Mouse (Mus musculus) limb, embryonic 11.5 days (tissue): ENCODE data around the gene Mrps27. TPM values are rescaled to one million over a fixed set of nuclear protein-coding genes. Genes with fewer than 3 reads are reported as not detected.

Source experiments
- ATAC-seq: fragments of 200-750 bp; cut with Nextera tagmentation; 2 replicates; pipeline ENCODE4 v1.8.0; 2017; ENCODE audit warnings: low read depth; ENCODE audit not compliant: insufficient number of reproducible peaks, low FRiP score, low TSS enrichment
- DNase-seq: peaks from one replicate; pipeline ENCODE4 v3.0.0-alpha.2; 2015; ENCODE audit warnings: low spot score
- H3K27ac ChIP-seq: fragments of 300-500 bp; sonication (generic); replicated peaks from 2 replicates; pipeline ENCODE4 v1.5.1; 2014; ENCODE audit warnings: low read depth, mild to moderate bottlenecking, low read length
- H3K27me3 ChIP-seq: fragments of 300-500 bp; sonication (generic); 2 replicates; pipeline ENCODE4 v1.6.1; 2014; ENCODE audit warnings: mild to moderate bottlenecking, low read length, mixed read lengths; ENCODE audit not compliant: control insufficient read depth, insufficient read depth
- H3K36me3 ChIP-seq: fragments of 300-500 bp; sonication (generic); 2 replicates; pipeline ENCODE4 v1.6.1; 2014; ENCODE audit warnings: mild to moderate bottlenecking, low read length, moderate library complexity, mixed read lengths; ENCODE audit not compliant: control insufficient read depth, insufficient read depth
- H3K4me1 ChIP-seq: fragments of 300-500 bp; sonication (generic); 2 replicates; pipeline ENCODE4 v1.6.1; 2014; ENCODE audit warnings: low read length, mixed read lengths; ENCODE audit not compliant: control insufficient read depth, insufficient read depth
- H3K4me2 ChIP-seq: fragments of 300-500 bp; sonication (generic); 2 replicates; pipeline ENCODE4 v1.6.1; 2014; ENCODE audit warnings: low read depth, mild to moderate bottlenecking, moderate library complexity; ENCODE audit not compliant: severe bottlenecking
- H3K4me3 ChIP-seq: fragments of 300-500 bp; sonication (generic); 2 replicates; pipeline ENCODE4 v1.5.1; 2014; ENCODE audit warnings: low read depth, low read length
- H3K9ac ChIP-seq: fragments of 300-500 bp; sonication (generic); 2 replicates; pipeline ENCODE4 v1.6.1; 2014; ENCODE audit warnings: mild to moderate bottlenecking, low read length
- H3K9me3 ChIP-seq: fragments of 300-500 bp; sonication (generic); 2 replicates; pipeline ENCODE4 v1.6.1; 2016; ENCODE audit warnings: low read length; ENCODE audit not compliant: control insufficient read depth
- WGBS: fragments of 180-500 bp; shearing (Covaris S2); extraction: QIAGEN DNeasy Blood & Tissue Kit; methylation state at CpG from one replicate; pipeline ENCODE4 v1.1.7; 2014; 5-methylcytosine and 5-hydroxymethylcytosine counted together
- polyA plus RNA-seq: library from polyadenylated mRNA; unstranded; fragments of >200 nt; fragmentation: Nextera tagmentation; extraction: Ambion mirVana; gene quantifications from 2 replicates; pipeline ENCODE4 v1.2.1, GENCODE M21; 2014

The Mrps27 gene
- polyA plus RNA-seq, 1 experiment from 2014 or later, result 76.4 TPM

DNA sequence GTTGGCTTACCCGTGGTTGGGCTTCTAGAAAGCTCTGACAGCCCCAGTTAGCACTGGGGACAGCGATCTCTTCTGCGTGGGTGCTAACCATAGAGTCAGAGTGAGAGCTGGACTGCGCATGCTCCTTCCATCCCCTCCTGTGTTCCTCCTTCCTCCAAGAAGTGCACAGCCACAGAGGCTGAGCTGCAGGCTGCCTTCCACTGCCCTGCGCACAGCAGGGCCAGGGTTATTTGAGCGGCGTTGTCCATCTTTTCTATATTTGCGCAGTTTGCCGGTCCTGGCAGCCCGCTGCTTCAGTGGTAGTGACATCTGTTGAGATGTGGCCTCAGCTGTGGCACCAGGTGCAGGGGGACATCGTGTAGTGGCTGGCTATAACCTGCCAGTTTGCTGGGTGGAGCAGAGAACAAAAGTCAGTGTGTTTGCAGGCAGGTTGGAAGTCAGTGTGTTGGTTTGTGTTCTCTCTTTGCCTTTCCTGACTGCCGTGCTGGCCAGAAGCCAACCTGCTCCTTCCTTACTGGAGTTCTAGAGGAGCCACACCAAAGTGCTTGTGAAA is 53.6 kb downstream of the Mrps27 start:
- no peak overlapping the region for H3K27ac ChIP-seq
- H3K4me3 ChIP-seq, result no peak overlapping the region
- H3K9me3 ChIP-seq, result no peaks in the 10 kb centered on the region
- H3K27me3 ChIP-seq, result no peaks in the 10 kb centered on the region
- H3K36me3 ChIP-seq, result peaks cover 5% of the 10 kb centered on the region; the same call in 1 of the 2 replicates
- no peak overlapping the region for H3K4me2 ChIP-seq
- ATAC-seq (no peak), DNase-seq (no peak)
- H3K9ac ChIP-seq, result no peak overlapping the region
- 87% methylated on average over 12 of the region's 12 CpGs for WGBS
- H3K4me1 ChIP-seq, result 0 out of 2 replicates have a peak, but pooled peaks cover 2% of the 10 kb centered on the region

DNA sequence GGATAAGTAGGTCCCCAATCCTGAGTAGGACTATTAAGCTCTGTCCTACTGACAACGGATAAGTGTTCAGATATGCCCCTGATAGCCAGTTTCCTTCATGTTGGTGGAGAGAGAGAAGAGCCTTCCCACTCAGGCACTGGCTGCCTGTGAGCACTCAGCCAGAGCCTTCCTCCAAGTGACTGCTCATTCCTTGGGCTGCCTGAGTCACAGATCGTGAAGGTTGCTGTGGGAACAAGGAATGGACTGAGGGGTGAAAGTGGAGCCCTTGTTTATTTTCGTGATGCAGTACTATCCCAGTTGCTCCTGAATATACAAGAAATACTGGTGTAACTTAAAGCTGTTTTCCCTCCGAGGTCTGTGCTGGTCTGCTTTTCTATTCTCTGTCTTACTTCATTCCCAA is 54.8 kb downstream of the Mrps27 start:
- H3K4me1 ChIP-seq, result 0 out of 2 replicates have a peak, but pooled peaks cover 2% of the 10 kb centered on the region
- no peaks in the 10 kb centered on the region for H3K9me3 ChIP-seq
- DNase-seq (no peak), ATAC-seq (no peak)
- no peaks in the 10 kb centered on the region for H3K27me3 ChIP-seq
- H3K27ac ChIP-seq, result no peak overlapping the region
- H3K4me2 ChIP-seq, result no peak overlapping the region
- no peak overlapping the region for H3K9ac ChIP-seq
- no peak overlapping the region for H3K4me3 ChIP-seq
- WGBS, result 85% methylated on average over 4 of the region's 4 CpGs
- H3K36me3 ChIP-seq, result peaks cover 3% of the 10 kb centered on the region; the same call in 1 of the 2 replicates

DNA sequence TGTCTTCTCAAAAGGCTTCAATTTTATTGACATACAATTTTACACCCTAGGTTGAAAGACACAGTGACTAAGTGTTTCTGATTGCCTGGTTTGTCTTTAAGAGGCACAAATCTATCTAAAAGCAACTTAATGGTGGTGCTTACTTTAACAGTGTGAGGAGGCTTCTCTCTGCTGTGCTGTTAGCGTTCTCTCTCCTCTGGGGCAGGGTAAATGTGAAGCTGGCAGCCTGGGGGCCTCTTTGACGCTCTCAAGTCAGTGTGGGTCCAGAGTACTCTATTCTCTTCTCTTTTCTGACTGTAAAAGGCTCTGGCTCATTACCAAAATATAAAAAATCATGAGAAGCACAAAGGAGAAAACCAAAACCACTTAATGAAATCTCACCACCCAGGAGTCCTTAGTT is 64.6 kb downstream of the Mrps27 start:
- Histone ChIP-seq H3K9ac (no peak overlapping the region), H3K36me3 (peaks cover 7% of the 10 kb centered on the region), H3K27me3 (no peaks in the 10 kb centered on the region), H3K9me3 (no peaks in the 10 kb centered on the region), H3K4me2 (no peak overlapping the region), H3K4me1 (peaks cover 17% of the 10 kb centered on the region), H3K27ac (no peak overlapping the region), H3K4me3 (no peak overlapping the region)
- DNase-seq (no peak), ATAC-seq (no peak)
- WGBS, result 38% methylated on average over 2 of the region's 2 CpGs

DNA sequence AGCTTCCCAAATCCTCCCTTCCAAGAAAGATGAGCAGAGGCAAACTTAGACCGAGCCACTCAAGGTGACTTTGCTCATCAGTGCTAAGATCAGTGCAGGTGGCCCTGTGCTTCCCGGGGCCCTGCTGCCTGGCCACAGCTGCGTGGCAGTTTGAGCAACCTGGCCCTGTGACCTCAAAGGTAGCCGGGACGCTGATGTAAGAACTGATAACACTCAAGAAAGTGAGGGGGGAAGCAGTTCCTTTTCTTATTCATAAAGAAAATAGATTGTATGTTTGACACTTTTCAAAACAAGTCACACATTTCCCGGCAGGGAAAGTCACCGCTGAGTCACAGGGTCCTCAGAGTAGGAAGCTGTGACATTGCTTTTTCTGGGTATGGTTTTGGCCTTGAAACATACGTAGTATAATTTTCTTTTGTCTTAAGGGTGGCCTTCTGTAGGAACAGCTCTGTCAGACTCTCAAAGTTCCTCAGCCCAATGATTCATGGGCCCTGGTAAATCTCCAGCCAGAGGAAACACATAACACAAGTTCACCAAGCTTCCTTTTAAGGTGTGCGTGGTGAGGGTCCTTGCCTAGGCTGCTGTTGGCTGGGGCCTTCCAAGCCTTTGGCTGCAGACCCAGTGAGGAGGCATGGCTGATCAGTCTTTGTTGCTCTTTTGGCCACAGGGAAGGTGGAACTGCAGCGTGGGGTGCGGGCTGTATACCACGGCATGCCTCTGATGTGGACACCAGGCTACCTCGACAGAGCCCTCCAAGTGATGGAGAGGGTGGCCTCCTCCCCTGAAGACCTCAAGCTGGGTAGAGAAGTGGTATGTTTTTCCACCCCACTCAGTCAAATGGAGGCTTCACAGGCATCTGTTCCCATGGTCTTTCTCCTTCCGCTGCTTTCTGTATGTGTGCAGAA is 66.3 kb downstream of the Mrps27 start:
- DNase-seq (no peak), ATAC-seq (no peak)
- no peak overlapping the region for H3K27ac ChIP-seq
- H3K4me3 ChIP-seq, result no peak overlapping the region
- 90% methylated on average over 14 of the region's 14 CpGs for WGBS
- H3K36me3 ChIP-seq, result peaks cover 9% of the 10 kb centered on the region
- H3K9me3 ChIP-seq, result no peaks in the 10 kb centered on the region
- no peak overlapping the region for H3K9ac ChIP-seq
- H3K4me1 ChIP-seq, result peaks cover 32% of the 10 kb centered on the region
- no peak overlapping the region for H3K4me2 ChIP-seq
- no peaks in the 10 kb centered on the region for H3K27me3 ChIP-seq

DNA sequence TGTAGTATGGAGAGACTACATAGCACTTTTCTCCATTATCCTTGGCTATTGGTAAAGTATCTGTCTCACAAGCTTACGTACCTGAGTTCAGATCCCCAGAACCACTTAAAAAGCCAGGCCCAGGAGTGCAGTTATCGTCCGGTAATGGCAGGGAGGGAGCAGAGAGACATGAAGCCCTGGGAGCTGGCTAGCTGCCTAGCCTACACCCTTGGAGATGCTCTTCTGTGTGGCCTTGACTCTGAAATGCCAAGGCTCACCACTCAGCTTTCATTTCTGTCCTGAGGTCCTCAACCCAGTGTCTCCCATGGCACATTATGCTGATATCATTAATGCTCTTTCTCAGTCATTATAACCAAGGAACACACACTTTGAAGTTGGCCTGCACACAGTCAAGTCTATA is 67.2 kb downstream of the Mrps27 start:
- H3K27ac ChIP-seq, result no peak overlapping the region
- H3K36me3 ChIP-seq, result peaks cover 11% of the 10 kb centered on the region

DNA sequence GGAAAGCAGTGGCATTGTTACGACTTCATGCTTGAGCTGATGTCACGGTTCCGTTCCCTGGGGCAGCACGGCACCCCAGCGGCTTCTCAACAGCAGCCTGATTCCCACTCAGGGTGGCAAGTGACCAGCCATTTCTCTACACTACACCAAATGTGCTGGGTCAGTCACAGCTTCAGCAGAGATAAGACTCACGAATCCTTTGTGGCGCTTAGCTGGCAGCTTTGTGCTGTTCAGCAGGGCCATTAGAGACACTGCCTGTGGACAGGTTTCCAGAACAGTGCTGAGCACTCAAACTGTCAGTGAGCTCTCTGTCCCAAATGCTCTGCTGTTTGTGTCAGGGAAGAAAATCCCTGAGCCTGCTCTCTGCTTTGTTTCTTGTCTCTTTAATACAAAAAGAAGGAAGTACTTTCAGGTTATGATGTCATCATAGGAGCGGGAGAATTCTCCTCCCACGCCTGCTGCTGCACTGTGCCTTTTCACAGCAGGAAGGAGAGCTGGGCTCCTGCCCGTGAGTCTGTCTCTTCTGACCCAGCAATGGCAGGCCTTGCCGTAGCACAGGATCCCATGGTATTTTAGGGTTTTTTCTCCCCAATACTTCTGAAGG is 68.0 kb downstream of the Mrps27 start:
- Histone ChIP-seq H3K36me3 (peaks cover 11% of the 10 kb centered on the region), H3K9me3 (no peaks in the 10 kb centered on the region), H3K4me2 (no peak overlapping the region), H3K4me3 (no peak overlapping the region), H3K27me3 (no peaks in the 10 kb centered on the region), H3K27ac (peak overlapping the region; percentile 84), H3K9ac (no peak overlapping the region), H3K4me1 (peaks cover 32% of the 10 kb centered on the region)
- DNase-seq (peak; percentile 30), ATAC-seq (no peak)
- 60% methylated on average over 11 of the region's 11 CpGs for WGBS

More for the DNA sequence above, 67.2 kb downstream of the Mrps27 start:
- H3K4me2 ChIP-seq, result no peak overlapping the region
- ATAC-seq (no peak), DNase-seq (no peak)
- 93% methylated on average over 3 of the region's 3 CpGs for WGBS
- H3K27me3 ChIP-seq, result no peaks in the 10 kb centered on the region
- H3K9ac ChIP-seq, result no peak overlapping the region
- H3K9me3 ChIP-seq, result no peaks in the 10 kb centered on the region
- no peak overlapping the region for H3K4me3 ChIP-seq
- H3K4me1 ChIP-seq, result peaks cover 32% of the 10 kb centered on the region

DNA sequence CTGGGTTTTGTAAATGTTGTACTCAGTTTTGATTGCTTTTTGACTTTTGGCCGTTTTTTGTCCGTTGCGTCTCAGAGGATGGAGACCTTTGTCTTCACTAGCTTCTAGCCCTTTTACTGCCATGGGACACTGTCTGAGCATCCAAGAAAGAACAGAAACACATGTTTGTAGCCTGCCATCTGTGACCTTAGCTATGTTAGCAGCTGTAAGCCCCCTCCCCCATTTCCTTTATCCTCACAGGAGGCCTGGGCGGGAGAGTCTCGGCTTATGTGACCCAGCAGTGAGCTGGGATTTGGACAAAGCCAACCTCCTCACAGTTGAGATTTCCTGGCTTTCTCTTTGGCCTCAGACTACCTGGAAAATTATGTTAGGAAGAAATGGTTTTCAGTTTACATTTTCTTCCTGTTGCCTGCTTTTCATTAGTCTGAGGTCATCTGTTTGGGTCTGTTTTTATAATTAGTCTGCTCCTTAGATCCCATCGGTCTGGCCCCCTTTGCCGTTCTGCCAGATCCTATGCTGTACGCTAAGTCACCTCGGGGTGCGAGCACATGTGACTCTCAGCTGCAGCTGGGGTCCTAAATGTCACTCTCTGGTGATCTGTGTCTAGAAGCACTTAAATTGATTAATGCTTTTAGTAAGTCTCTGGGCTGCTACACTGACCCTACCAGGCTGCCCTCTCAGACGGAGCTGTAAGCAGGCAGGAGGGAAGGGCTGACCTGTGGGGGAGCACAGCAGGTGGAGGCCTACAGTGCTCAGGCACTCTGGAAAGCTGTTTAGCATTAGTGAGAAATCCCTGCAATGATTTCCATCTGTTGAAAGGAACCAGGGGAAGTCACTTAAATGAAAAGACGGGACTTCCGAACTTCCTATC is 69.1 kb downstream of the Mrps27 start:
- Histone ChIP-seq H3K4me3 (no peak overlapping the region), H3K36me3 (peaks cover 12% of the 10 kb centered on the region), H3K27me3 (no peaks in the 10 kb centered on the region), H3K4me2 (0 out of 2 replicates have a peak overlapping the region, but pooled peaks have one; percentile 3), H3K27ac (peak overlapping the region; percentile 84), H3K9ac (no peak overlapping the region), H3K4me1 (peaks cover 32% of the 10 kb centered on the region), H3K9me3 (no peaks in the 10 kb centered on the region)
- 10% methylated on average over 13 of the region's 13 CpGs for WGBS
- DNase-seq, result peak; percentile 83
- peak; percentile 95 for ATAC-seq

DNA sequence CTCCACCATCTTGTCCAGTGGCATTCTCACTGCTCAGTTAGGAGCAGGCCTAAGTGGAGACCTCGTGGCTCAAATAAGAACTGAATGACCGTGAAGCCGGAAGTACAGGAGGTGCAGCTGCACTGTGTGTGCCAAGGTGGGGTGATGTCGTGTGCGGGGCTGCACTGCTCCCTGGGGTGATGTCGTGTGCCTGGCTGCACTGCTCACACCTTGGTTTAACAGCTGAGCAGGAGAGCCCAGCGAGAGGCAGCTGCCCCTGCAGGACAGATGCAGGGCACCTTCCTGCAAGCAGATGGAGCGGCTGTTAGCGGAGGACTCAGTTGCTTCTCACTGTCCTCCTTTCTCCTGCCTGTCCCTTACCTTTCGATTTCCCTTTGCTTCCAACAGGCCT is 69.8 kb downstream of the Mrps27 start:
- 19% methylated on average over 10 of the region's 10 CpGs for WGBS
- DNase-seq (peak; percentile 68), ATAC-seq (peak; percentile 81)
- H3K4me1 ChIP-seq, result peaks cover 32% of the 10 kb centered on the region
- peak overlapping the region; percentile 84 for H3K27ac ChIP-seq
- H3K36me3 ChIP-seq, result peaks cover 12% of the 10 kb centered on the region
- H3K4me2 ChIP-seq, result no peak overlapping the region
- no peaks in the 10 kb centered on the region for H3K27me3 ChIP-seq
- H3K9ac ChIP-seq, result no peak overlapping the region; the same call in 1 of the 2 replicates
- no peak overlapping the region for H3K4me3 ChIP-seq
- no peaks in the 10 kb centered on the region for H3K9me3 ChIP-seq
